Mouse (Mus musculus): ENCODE results near the gene Slit1.

The Slit1 gene

GRCm38 (mm10) chr19:41649394-41649793, 94.1 kb downstream of the Slit1 start:
- DNase-seq: no peak

GRCm38 (mm10) chr19:41646947-41647631, 96.4 kb downstream of the Slit1 start:
- peak; percentile 78 for DNase-seq

- no peak for DNase-seq
Observed at GRCm38 (mm10) chr19:41643010-41643409, 100.5 kb downstream of the Slit1 start.

DNA sequence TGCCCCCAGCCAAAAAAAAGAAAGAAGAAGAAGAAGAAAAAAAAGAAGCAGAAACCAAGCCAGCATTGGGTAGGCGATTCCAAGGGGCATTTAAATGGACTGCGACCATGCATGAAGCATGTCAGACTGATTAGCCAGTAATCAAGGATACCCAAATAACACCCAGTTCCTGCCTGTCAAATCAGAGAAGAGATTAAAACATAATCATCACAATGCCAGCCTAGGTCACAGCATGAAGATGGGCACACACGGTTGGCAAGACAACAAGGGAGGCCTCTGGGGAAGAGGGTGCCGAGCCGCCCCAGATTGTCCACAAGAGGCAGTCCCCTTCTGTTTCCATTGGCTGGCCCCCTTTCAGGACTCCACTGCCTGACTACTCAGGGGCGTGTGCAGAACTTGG, 108.5 kb downstream of the Slit1 start:
- no peak for DNase-seq

GRCm38 (mm10) chr19:41634099-41634498, 109.4 kb downstream of the Slit1 start:
- DNase-seq: no peak

GRCm38 (mm10) chr19:41629532-41629931, 113.9 kb downstream of the Slit1 start:
- DNase-seq: peak; percentile 55

DNA sequence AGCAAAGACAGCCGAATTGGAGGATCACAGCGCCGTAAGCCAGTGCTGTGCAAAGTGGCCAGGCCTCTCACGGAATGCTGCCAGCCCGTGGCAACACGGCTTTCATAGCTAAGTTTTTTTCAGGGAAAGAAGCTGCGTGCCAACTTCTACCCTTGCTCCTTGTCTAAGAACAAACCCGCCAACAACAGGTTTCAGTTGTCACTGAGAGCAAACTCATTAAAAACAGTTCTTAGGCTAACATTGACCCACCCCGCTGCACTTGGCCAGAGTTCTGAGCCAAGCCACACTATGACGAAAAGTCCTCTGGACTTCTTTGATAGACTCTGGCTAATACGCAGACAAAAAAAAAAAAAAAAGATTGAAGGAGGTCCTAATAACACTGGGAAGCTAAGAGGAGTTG, 114.5 kb downstream of the Slit1 start:
- no peak for DNase-seq

- DNase-seq: no peak
Observed at GRCm38 (mm10) chr19:41620366-41621092, 122.9 kb downstream of the Slit1 start.

DNA sequence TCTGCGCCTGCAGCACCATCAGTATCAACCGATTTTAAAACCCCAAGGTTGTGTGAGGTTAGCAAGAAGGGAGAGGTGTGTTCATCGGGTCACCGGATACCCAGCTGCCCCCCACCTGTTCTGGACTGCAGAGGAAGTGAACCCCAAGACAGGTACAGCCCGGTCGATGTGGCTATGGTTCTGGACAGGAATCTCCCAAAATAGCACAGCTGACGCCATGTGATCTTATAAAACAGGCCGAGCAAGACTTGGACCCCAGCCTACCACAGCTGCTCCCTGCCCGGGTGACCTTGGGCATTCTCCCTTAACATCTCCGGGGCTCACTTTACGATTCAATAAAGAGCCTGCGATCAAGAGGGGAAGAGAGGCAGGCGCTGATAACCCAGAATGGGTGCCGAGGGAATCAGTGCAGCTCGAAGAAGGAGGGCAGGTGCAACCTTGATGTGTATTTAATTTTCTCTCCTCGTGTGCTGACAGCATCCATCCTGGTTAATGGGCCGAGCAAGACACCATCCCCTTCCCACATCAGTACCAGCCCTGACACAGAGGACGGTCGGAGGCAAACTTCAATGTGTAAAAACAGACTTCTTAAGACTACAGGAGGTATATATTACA, 124.6 kb downstream of the Slit1 start:
- no peak for DNase-seq

GRCm38 (mm10) chr19:41618153-41618657, 125.3 kb downstream of the Slit1 start:
- DNase-seq: no peak

DNA sequence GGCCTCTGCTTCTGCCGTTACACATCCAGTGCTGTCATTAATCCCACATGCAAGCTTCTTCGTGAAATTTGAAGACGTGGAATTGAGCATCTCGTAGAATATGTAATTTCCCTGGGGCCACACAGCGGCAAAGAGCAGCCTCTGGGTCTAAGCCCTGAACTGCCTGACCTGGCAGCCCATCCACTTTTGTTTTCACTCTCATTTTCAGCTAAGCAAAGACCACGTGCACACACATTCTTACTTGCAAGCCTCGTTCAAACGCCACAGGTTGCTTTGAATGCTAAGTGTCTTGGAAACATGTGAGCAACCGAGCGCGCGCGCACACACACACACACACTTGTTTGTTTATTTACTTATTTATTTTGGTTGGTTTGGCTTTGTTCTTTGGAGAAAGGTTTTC, 126.4 kb downstream of the Slit1 start:
- DNase-seq: no peak

DNA sequence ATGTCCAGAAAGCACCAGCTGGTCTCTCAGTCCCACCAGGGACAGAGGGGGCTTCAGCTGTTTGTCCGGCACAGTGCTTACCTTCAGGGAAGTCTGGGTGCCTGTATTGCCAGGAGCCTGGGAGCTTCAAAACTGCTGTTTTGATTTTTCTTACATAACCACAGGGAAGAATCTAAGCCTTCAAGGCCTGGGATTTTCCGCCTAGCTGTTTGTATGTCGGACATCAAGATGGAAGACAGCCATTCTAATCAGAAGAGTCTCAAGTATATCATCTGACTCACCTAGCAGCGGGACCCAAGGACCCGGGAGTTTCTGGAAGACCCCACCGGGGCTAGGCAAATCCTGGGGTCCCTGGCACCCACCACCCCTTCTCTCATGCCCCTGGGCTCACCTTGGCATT, 127.2 kb downstream of the Slit1 start:
- DNase-seq: no peak

GRCm38 (mm10) chr19:41615606-41616224, 127.8 kb downstream of the Slit1 start:
- no peak for DNase-seq

DNA sequence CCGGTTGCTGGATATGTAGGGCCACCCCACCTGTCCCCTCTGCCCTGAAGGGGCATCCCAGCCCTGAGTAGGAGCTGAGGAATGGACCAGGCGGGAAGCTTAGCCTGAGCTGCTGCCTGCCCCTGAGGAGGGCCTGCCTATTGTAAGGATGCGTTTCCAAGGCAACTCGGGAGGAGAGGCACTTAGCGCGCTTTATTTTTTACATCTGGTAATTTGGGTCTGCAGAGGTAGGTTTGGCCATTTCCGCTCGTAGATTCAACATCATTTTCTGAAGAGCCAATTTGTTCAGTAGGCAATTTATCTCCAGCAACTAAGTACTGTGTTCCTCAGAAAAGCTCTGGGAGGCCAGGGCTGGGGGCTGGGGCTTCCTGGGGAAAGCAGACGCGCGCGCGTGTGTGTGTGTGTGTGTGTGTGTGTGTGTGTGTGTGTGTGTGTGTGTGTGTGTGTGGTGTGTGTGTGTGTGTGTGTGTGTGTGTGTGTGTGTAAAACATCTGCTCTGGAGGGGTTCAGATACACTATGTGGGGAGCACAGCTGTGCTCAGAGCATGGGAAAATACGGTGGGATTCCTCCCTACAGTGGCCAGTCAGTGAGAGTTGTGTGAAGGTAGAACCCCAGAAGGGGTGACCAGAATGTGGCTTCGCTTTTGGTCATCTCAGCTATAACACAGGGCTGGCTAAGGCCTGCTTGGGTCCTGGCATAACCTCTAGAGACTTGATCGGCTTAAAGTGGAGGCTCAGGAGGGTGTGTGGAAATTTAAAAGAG, 130.0 kb downstream of the Slit1 start:
- no peak for DNase-seq

DNA sequence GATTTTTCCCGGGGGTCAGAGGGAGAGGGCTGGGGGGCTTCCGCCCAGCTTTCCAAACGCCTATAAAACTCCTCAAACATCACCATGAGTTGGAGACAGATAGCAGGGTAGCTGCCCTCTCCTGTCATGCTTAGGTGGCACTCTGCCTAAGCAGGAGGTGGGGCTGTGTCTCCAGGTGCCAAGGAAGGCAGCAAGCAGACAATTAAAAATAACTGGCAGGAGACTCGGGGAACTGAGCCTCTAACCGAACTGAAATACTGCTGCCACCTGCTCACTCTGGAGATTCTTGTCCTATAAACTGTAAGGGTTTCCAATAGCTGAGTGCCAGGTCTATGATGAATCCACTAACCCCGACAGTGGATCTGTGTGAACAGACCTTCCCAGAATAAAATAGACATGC, 131.8 kb downstream of the Slit1 start:
- no peak for DNase-seq

- peak; percentile 33 for DNase-seq
Observed at GRCm38 (mm10) chr19:41606208-41606987, 137.1 kb downstream of the Slit1 start.

DNA sequence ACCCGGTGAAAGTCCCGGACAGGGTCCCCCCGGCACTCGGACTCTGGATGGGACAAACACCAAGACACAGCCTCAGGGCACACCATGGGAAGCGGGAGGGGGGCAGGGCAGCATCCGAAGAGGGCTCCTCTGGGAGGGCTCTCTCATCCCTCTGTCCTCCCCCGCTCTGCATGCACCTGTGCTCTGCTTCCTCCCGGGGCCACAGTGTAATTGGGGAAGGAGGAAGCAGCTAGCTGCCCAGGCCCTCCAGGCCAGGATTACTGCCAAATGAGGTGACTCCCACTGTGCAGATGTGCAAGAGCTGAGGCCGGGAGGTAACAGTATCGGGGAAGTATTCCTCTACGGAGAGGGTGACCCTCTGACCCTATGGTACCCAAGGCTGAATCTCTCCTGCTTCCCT, 142.8 kb downstream of the Slit1 start:
- DNase-seq: no peak

DNA sequence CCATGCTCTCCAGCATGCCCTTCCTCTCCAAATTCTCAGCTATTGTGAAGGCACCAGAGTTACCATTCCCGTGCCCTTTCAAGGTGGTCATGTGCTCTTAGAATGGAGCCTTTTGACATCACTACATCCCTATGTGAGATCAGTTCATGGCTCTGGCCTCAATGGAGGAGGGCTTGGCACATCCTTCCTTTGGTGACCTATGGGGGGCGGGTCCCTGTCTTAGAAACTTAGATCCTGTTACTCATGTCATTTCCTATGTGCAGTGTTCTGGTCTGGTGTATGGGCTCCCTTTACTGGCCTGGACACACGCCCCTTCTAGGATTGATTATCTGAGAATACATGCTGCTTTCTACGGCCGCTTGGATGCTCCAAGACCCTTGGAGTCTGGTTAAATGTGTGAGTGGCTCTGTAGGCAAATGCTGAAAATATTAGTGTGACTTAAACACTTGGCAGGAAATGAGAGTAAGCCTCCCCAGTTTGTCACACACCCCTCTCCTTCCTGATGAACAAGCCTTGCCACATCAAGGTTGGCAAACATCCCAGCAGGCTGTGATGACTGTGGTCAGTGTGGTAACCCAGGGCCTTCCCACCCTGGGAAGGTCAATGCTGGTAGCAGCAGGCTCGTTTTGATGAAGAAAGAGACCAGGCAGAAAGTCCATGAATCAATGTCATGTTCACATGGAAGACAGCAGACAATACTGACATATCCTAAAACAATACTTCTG, 146.1 kb downstream of the Slit1 start:
- no peak for DNase-seq

DNA sequence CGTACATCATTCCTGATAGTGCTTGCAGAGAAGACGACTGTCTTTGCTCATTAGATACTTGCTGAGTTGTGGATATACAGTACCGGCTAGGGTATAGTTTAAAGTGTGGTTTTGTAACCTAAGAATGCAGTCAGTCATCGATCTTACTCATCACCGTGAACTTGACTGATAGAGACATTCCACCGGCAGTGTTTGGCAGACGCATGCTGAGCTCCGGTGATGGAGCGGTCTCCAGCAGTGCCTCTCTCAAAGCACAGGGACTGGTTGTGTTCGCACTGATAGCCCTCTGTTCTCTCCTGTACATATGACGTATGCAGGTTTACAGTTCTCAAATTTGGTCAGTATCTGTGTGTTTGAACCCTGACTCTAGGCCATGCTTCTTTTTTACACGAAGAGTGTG, 151.7 kb downstream of the Slit1 start:
- DNase-seq: no peak

- no peak for DNase-seq
Observed at GRCm38 (mm10) chr19:41589681-41590080, 153.8 kb downstream of the Slit1 start.

DNA sequence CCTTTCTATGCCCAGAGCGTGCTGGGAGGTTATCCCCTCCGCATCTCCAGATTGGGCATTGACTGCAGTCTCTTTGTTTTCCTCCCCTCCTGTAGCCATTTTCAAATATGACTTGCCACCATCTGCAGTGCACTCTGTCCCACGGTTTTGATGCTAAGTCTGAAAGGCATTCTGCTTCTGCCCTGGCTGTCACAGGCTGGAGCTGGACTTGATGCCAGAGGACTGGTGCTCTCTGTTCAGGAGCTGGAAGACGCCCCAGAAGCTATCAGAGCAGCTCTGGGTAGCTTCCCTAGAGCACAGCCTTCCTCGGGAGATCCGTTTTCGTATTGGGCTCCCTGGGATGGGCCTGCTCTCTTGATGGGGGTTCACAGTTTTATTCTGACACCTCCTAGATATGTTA, 154.4 kb downstream of the Slit1 start:
- DNase-seq: no peak

Data from right cerebral cortex, postnatal 25 days (tissue).